Mouse (Mus musculus) embryo, embryonic 11 days (tissue): ENCODE measurements around the gene Ssh2.

Experiments
- DNase-seq: peaks from one replicate; pipeline ENCODE4 v3.0.0-alpha.2; 2015

Ssh2 gene

DNA sequence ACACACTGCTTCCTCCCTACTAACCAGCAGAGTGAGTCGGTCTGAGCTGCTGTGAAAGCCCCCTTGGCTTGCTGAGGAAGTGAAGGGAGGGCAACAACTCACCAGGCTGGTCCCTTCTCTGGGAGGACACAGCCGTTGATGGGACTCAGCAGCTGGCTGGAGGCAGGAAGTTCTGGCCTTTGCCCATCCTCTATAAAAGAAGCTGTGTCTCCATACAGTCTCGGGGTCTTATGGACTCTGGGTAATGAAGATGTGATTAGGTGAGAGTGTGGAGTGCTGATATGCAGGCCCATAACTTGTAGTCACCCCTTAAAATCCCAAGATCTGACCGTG is 278.2 kb downstream of the Ssh2 start:
- no peak for DNase-seq

DNA sequence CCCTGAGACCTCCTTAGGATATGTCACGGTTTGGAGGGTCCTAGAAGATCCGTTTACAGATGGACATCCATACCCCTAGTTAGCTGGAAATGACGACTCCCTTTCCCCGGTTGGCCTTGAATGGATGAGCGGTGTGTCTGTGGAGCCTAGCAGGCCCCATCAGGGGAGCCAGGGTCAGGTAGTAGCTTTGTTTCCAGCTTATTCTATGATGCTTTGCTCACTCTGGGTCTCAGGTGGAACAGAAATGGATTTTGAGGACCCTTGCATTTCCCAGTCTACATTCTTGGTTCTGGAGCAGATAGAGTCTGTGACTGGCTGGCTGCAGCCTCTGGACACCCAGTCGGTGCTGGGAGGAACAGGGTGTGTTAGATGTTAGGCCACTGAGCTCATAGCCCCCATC is 278.7 kb downstream of the Ssh2 start:
- DNase-seq: no peak

DNA sequence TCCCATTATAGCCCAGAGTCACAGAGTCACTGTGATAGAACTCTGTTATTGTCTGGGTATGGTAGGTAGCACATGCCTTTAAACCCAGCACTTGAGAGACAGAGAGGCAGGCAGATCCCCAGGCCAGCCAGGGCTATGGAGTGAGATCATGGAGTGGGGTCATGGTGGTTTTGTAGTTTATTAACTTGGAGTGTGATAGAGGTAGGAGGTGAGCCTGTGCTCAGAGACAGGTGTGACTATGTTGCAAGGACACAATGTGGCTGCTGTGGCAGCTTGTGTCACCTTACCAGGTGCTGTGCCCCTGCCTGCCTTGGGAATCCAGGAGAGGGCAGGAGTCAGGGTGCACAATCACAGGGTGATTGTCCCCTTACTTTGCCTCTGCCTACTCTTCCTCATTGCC is 279.4 kb downstream of the Ssh2 start:
- no peak for DNase-seq

DNA sequence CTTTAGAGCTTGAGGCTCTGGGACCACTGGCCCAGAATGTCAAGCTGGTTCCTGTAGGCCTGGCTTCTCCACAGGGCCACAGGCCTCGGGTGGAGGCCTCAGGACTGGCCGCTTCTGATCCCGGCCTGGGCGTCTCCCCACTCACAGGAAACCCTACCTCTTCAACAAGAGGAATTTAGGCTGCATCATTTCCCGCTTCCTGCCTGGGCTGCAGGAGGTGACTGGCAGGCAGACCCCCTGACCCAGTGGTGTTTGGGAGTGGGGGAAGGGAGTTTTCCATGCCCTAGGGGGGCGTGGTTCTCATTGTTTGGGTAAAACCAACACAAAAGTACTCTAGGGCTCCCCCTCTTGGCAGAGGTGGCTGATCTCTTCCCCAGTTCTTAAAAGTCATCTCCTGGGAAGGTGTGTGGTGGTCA is 281.3 kb downstream of the Ssh2 start:
- peak; percentile 93 for DNase-seq

DNA sequence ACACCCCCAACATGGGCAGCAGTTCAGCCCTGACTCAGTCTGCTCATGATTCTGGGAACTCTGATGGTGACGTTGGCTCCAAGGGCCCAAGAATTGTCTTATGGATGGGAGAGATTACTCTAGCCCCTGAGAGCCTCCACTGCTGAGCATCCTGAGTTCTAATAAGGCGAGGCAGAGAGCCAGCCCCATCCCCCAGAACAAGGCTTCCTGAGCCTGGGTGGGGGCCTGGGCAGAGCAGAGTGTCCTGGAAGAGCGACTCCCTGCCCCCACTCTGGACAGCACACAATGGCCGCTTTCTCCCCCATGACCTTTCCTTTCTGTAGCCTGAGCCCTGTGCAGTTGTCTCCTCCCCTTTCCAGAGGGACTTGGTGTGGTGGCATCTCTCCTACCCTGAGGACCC is 281.8 kb downstream of the Ssh2 start:
- peak; percentile 50 for DNase-seq

DNA sequence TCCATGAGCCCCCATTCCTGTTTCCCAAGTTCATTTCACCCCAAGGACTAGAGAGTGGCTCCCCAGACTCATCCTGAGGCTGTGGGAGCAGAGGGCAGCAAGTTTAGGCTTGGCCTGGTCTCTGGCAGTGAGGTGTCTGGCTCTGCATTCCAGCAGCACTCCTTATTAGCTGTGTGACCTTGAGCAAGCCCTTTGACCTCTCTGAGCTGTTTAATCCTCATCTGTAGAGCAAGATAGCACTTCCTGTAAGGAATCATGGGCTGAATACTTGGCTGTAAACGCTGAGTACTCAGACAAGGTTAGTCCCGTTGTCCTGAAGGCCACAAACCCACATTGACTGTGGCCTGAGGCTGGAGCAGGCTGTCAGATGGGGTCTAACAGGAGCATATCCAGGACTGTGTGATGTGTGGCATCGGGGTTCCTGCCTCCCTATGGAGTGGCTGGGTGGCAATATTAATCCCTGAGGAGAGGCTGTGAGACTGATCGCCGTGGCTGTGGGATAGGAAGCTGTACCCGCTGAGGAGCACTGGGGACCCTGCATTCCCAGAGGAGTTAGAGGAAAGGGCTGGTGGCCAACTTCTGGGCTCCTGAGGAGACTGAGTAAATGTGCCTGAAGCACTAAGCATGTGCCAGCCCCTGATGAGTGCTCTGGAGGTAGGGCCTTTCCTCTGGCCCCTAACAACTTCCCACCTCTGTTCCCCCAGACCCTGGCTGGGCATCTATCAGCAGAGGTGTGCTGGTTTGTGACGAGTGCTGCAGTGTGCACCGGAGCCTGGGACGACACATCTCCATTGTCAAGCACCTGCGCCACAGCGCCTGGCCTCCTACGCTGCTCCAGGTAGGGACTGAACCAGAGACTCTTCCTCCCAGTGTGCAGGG is 282.4 kb downstream of the Ssh2 start:
- DNase-seq: no peak

DNA sequence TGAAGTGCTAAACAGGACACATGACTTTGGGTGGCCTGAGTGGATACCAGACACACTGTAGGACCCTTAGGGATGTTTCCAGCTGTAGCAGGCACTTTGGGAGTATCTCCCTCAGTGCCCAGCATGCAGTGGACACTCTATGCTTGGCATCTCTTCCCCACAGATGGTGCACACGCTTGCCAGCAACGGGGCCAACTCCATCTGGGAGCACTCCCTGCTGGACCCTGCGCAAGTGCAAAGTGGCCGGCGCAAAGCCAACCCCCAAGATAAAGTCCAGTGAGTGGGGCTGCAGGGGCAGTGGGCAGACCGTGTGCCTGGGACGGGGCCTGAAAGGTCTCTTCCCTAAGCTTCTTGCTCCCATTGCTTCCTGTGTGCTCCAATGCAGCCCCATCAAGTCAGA is 283.3 kb downstream of the Ssh2 start:
- no peak for DNase-seq

DNA sequence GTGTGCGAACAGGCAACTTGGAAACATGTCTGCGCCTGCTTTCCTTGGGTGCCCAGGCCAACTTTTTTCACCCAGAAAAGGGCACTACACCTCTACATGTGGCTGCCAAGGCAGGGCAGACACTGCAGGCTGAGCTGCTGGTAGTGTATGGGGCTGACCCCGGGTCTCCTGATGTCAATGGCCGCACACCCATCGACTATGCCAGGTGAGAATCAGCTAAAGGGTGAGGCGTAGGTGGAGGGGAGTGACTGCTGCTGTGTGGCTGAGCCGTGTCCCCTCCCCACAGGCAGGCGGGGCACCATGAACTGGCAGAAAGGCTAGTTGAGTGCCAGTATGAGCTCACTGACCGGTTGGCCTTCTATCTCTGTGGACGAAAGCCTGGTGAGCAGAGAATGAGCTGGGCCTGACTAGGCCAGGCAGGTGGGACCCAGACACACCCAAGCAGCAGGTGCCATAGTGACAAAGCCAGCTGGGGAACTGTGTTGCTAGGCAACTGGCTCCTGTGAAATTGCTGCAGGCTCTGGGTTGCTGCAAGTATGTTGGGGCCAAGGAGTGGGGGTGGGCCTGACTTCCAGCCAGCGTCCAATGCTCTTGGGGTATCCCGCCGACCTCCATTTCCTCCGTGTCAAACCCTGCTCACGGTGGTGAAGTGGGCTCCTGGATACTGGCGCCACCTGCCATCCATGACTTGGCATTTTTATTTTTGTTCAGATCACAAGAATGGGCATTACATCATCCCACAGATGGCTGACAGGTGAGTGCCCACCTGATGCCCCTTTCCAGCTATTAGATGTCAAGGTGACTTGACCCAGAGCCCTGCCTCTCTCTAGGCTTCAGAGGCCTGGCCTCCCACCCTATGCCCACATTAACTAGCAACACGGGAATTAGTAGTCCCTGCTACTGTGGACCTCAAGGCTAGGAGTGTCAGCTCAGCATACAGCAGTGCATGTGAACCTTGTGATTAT is 284.6 kb downstream of the Ssh2 start:
- peak; percentile 13 for DNase-seq

DNA sequence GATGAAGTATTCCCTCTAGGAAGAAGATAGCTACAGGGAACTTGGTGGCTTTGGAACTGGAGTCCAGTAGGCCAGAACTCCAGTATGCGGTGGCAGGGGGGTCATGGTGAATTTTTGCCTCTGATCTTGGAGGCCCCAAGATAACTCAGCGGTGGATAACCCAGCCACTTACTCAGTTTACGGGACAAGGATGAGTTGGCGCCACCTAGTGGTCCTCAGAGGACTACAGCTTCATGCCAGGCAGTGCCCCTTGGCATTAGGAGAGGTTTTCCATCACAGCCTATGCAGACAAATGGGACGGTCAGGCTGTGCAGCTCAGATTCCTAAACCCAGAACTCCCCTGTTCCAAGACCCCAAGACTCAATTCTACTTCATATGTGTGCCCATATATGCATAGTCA is 285.3 kb downstream of the Ssh2 start:
- peak; percentile 82 for DNase-seq

DNA sequence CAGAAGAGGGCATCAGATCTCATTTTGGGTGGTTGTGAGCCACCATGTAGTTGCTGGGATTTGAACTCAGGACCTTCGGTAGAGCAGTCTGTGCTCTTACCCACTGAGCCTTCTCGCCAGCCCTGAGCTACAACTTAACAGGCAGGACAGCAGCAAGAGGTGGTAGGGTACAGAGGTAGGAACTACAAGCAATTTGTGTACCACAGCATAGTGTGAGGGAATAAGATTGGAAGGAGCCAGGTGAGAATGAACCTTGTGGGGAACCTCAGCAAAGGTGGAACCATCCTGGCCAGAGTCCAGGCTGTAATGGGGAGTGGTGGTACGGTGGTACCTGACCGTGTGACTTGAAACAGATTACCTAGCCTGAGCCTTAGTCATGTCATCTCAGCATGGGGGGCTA is 285.9 kb downstream of the Ssh2 start:
- no peak for DNase-seq

DNA sequence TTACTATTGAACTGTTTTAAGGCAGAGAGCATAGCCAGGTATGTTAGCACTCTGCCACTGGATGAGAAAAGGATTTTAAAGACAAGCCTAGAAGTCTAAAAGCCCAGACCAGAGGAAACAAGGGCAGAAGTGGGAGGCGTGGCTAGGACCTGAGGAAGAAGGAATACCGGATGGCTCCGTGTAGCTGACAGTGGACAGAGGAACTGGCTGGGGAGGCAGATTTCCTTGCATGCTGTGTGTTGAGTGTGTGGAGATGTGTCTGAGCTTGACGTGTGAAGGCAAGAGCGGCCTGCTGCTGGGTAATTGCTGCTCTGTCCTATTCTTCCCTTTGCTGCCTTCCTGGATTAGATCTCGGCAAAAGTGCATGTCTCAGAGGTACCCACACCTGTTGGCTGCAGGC is 286.4 kb downstream of the Ssh2 start:
- no peak for DNase-seq

DNA sequence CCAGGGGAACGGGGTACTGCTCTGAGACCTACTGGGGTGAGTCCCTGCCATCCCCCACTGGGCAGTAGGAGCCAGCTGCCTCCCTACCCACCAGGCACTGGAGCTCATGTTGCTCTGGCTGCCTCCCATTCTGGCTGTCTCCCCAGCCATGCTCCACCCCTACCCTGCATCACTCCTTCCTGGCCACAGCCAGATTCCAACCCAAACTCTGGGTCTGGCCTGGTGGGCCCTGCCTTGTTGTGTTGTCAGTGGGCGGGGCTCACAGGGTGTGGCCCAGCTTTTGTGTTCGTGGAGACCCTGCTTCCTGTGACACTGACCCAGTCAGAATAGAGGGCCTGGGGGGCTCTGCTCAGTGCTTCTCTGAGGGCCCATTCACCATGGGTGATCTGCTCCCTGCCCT is 287.4 kb downstream of the Ssh2 start:
- DNase-seq: no peak

DNA sequence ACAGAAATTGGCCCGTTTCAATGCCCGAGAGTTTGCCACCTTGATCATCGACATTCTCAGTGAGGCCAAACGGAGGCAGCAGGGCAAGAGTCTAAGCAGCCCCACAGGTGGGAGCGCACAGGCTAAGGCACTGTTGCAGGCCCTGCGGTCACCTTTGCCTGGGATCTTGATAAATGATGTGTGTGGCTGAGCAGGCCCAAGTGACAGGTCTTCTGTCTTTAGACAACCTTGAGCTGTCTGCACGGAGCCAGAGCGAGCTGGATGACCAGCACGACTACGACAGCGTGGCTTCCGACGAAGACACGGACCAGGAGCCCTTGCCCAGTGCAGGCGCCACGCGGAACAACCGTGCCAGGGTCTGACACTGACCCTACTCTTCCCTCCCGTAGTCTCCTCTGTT is 288.3 kb downstream of the Ssh2 start:
- no peak for DNase-seq

DNA sequence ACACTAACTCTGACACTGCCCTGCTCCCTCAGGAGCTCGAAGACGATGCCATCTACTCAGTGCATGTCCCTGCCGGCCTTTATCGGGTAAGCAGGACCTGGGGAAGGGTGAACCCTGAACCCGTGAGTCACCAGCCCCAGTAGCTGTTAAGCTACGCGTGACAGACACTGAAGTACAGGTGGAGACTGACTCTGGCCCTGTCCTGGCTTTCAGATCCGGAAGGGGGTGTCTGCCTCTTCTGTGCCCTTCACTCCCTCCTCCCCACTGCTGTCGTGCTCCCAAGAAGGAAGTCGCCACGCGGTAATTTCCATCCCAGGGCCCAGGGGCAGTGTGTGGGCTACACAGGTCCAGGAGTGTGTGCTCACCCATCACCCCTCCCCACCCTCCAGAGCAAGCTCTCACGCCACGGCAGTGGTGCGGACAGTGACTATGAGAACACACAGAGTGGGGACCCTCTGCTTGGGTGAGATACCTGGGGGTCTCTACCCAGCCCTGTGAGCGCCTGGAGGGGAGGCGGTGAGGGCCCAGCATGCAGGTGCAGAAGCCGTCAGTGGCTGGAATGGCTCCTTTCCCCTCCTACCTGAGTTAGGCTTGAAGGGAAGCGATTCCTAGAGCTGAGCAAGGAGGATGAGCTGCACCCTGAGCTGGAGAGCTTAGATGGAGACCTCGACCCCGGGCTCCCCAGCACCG is 289.3 kb downstream of the Ssh2 start:
- no peak for DNase-seq

DNA sequence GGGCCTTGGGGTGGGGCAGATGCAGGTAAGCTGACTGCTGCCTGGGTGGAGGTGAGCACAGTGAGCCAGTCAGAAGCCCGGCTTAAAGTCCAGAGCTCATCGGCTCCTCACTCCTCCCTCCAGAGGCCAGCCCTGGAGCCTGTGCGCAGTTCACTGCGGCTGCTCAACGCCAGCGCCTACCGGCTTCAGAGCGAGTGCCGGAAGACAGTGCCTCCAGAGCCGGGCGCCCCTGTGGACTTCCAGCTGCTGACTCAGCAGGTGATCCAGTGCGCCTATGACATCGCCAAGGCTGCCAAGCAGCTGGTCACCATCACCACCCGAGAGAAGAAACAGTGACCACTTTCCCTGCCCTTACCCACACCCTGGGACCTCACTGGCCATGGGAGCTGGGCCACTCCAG is 290.2 kb downstream of the Ssh2 start:
- DNase-seq: no peak

DNA sequence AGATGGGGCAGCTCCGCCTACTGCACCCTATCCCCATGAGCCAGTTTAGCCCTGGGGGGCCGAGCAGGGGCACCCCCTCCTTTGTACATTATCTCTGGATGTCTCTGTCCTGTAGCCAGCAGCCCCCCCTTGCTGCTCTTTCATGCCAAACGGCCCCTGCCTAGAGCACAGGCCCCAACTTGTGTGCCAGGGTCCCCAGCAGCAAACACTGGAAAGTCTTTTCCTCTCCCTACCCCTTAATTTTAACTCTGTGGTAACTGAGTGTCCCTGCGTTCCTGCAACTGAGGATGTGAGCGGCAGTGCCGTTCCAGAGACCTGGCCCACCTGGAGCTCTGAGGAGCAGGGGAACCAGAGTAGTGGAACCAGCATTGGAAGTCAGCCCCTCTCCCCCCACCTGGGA is 290.9 kb downstream of the Ssh2 start:
- no peak for DNase-seq

DNA sequence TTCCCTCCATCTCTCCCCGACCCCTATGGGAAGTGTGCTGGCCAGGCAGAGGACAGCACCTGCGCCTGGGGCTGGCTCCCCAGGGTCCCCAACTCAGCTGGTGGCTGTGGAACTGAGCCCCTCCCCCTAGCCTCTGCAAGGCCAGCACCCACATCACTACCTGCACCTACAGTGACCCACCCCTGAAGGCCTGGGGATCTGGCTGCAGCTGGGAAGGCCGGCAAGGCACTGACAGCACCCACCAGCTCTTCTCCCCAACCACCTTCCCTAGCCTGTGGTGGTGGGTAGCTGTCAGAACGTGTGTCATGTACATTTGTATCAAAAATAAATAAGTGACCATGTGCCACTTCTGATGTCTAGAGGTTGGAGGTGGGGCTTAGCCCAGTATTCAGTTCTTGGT is 291.3 kb downstream of the Ssh2 start:
- no peak for DNase-seq

DNA sequence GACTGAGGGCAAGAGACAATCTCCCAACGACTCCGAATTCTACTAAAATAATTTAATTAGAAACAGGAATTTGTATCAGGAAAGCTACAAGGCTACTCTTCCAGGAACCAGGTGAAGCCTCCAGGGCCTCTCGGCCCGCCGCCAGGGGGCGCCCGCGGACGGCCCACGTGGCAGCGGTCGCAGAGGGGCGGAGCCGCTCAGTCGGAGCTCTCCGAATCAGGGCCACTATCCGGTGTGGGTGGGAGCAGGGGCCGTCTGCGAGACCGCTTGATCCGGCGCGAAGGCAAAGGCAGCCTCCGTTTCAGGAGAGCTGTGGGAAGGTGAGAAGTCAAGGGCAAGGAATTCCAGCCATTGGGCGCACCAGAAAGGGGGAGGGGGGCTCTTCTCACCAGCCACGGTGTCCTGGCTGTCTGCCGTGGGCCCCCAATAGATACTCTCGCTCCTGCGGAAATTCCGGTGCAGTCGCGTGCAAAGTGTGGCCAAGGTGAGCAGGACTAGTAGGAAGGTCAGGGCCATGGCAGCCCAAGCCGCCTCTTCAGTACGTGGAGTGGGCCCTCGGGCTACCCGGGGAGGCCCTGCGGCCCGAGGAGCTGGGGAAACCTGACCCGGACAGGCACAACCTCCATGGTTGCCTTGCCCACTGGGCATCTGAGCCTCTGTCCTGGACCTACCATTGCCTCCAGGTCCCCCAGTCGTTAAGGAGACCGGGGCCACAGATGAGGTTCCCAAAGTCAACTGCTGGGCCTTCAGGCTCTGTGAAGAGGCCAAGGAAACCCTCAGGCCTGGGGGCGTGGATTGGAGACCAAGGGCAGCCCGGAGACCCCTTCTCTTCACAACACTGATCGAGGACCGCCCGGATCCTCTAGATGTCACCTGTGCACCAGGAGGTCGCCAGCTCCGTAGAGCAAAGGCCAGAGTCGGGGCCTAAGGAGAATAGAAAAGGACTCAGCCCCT is 292.3 kb downstream of the Ssh2 start:
- DNase-seq: peak; percentile 91
